Mouse (Mus musculus): ENCODE measurements around the gene Nup107. TPM values are rescaled to one million over a fixed set of nuclear protein-coding genes. Genes with fewer than 3 reads are reported as not detected.

The Nup107 gene
- polyA plus RNA-seq, 1 experiment from 2014 or later = 34.9 TPM

GRCm38 (mm10) chr10:117808068-117808467 lies 15.6 kb upstream of the Nup107 start:
- no peaks in the 10 kb centered on the region for H3K27me3 ChIP-seq (ENCODE audit: insufficient read depth, low read length)
- no peaks in the 10 kb centered on the region for H3K4me1 ChIP-seq (replicated peaks; ENCODE audit: insufficient read depth, low read length)
- H3K9ac ChIP-seq (ENCODE audit: low read depth, low read length) = no peak overlapping the region
- no peak for ATAC-seq (replicated peaks; ENCODE audit: low FRiP score, low read depth)
- 72% methylated on average over 6 of the region's 6 CpGs for WGBS
- DNase-seq (ENCODE audit: low spot score) = no peak
- no peak overlapping the region for H3K27ac ChIP-seq
- TF ChIP-seq CTCF (IDR thresholded peaks at IDR 0.05; ENCODE audit: low read depth) = no peak
- 0 out of 2 replicates have a peak, but pooled peaks cover 2% of the 10 kb centered on the region for H3K36me3 ChIP-seq (ENCODE audit: insufficient read depth, low read length)
- no peak overlapping the region for H3K4me3 ChIP-seq (replicated peaks; ENCODE audit: low read depth, low read length)
- H3K9me3 ChIP-seq (replicated peaks; ENCODE audit: low read length) = no peaks in the 10 kb centered on the region
- no peak overlapping the region for H3K4me2 ChIP-seq (ENCODE audit: low read length)

DNA sequence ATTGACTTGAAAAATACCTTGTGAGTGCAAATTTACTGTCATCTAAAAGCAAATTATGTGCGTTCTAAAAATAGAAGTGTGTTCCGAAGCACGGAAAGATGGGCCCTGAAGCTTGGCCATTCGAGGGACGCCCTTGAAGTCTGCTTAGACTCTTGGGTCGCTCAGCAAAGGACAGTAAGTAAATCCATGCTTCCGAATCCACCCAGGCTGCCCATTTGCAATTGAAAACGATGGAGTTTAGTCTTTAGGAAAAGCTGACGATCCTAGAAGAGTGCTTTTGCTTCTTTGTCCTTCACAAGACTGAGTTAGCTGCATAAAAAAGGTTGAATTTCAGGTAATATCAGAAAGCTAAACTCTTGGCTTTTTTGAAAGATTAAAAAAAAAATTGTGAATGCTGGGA lies 13.4 kb upstream of the Nup107 start:
- Histone ChIP-seq H3K9ac (ENCODE audit: low read depth, low read length) (no peak overlapping the region), H3K27me3 (ENCODE audit: insufficient read depth, low read length) (no peaks in the 10 kb centered on the region), H3K4me2 (ENCODE audit: low read length) (no peak overlapping the region), H3K4me3 (replicated peaks; ENCODE audit: low read depth, low read length) (no peak overlapping the region), H3K9me3 (replicated peaks; ENCODE audit: low read length) (no peaks in the 10 kb centered on the region), H3K36me3 (ENCODE audit: insufficient read depth, low read length) (no peaks in the 10 kb centered on the region), H3K27ac (no peak overlapping the region), H3K4me1 (replicated peaks; ENCODE audit: insufficient read depth, low read length) (no peaks in the 10 kb centered on the region)
- DNase-seq (ENCODE audit: low spot score) (no peak), ATAC-seq (replicated peaks; ENCODE audit: low FRiP score, low read depth) (no peak)
- 59% methylated on average over 9 of the region's 9 CpGs for WGBS
- TF ChIP-seq CTCF (IDR thresholded peaks at IDR 0.05; ENCODE audit: low read depth) = no peak

- Histone ChIP-seq H3K27me3 (ENCODE audit: insufficient read depth, low read length) (no peaks in the 10 kb centered on the region), H3K36me3 (ENCODE audit: insufficient read depth, low read length) (no peaks in the 10 kb centered on the region), H3K9me3 (replicated peaks; ENCODE audit: low read length) (no peaks in the 10 kb centered on the region), H3K27ac (no peak overlapping the region), H3K4me1 (replicated peaks; ENCODE audit: insufficient read depth, low read length) (no peaks in the 10 kb centered on the region), H3K4me2 (ENCODE audit: low read length) (no peak overlapping the region), H3K9ac (ENCODE audit: low read depth, low read length) (no peak overlapping the region), H3K4me3 (replicated peaks; ENCODE audit: low read depth, low read length) (no peak overlapping the region)
- 77% methylated on average over 31 of the region's 31 CpGs for WGBS
- TF ChIP-seq CTCF (IDR thresholded peaks at IDR 0.05; ENCODE audit: low read depth) = no peak
- ATAC-seq (replicated peaks; ENCODE audit: low FRiP score, low read depth) = no peak
- DNase-seq (ENCODE audit: low spot score) = no peak
These were observed 11.7 kb upstream of the Nup107 start for GRCm38 (mm10) chr10:117803870-117804850.

DNA sequence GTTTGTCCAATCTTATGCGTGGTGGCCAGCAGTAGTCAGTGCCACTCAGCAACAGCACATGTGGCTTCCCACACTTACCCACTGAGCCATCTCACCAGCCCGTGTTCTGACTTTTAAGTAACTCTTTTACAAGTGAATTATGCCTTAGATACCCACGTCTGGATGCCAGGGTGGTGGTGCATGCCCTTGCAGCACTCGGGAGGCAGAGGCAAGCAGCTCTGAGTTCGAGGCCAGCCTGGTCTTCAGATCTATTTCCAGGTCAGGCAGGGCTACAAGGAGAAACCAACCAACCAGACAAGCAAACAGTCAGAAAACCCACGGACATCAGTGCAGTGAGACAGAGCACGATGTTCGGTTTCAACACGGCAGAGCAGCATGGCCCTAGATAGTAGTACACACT lies 9.4 kb upstream of the Nup107 start:
- Histone ChIP-seq H3K9me3 (replicated peaks; ENCODE audit: low read length) (no peaks in the 10 kb centered on the region), H3K36me3 (ENCODE audit: insufficient read depth, low read length) (no peaks in the 10 kb centered on the region), H3K4me1 (replicated peaks; ENCODE audit: insufficient read depth, low read length) (no peaks in the 10 kb centered on the region), H3K27me3 (ENCODE audit: insufficient read depth, low read length) (no peaks in the 10 kb centered on the region), H3K4me2 (ENCODE audit: low read length) (no peak overlapping the region), H3K4me3 (replicated peaks; ENCODE audit: low read depth, low read length) (no peak overlapping the region), H3K9ac (ENCODE audit: low read depth, low read length) (no peak overlapping the region), H3K27ac (no peak overlapping the region)
- no peak for DNase-seq (ENCODE audit: low spot score)
- TF ChIP-seq CTCF (IDR thresholded peaks at IDR 0.05; ENCODE audit: low read depth) = no peak
- 93% methylated on average over 9 of the region's 9 CpGs for WGBS
- ATAC-seq (replicated peaks; ENCODE audit: low FRiP score, low read depth) = no peak

GRCm38 (mm10) chr10:117799806-117800205 lies 7.3 kb upstream of the Nup107 start:
- no peak overlapping the region for H3K4me3 ChIP-seq (replicated peaks; ENCODE audit: low read depth, low read length)
- no peak overlapping the region for H3K27ac ChIP-seq
- no peak overlapping the region for H3K4me2 ChIP-seq (ENCODE audit: low read length)
- no peak for DNase-seq (ENCODE audit: low spot score)
- H3K36me3 ChIP-seq (ENCODE audit: insufficient read depth, low read length) = no peaks in the 10 kb centered on the region
- TF ChIP-seq CTCF (IDR thresholded peaks at IDR 0.05; ENCODE audit: low read depth) = no peak
- no peak for ATAC-seq (replicated peaks; ENCODE audit: low FRiP score, low read depth)
- no peak overlapping the region for H3K9ac ChIP-seq (ENCODE audit: low read depth, low read length)
- no peaks in the 10 kb centered on the region for H3K9me3 ChIP-seq (replicated peaks; ENCODE audit: low read length)
- H3K27me3 ChIP-seq (ENCODE audit: insufficient read depth, low read length) = no peaks in the 10 kb centered on the region
- no peaks in the 10 kb centered on the region for H3K4me1 ChIP-seq (replicated peaks; ENCODE audit: insufficient read depth, low read length)
- WGBS = 77% methylated on average over 11 of the region's 11 CpGs

DNA sequence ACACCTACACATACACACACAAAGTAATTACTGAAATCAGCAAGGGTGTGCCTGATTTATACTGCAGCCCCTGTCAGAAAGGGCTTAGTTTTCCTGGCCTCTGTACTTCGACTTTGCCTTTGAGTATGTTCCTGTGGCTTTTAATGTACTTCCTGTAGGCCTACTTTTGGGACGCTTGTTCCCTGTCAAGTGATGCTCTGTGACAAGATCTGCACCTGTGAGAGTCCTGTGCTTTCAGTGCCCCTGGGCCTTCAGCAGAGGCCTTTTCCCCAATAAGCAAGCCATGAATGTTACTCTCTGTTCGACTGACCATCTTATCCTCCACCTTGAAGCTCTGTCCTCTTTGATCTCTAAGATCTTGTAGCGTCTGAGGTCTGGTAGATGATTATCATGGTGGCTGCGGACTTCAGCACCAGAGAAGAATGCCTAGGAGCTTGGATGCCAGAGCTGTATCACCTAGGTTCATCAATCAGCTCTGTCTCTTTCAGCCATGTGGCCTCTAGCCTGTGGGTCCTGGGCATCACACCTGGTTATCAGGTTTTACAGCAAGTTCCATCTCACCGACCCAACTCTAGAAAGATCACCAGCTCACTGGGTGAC lies 6.0 kb upstream of the Nup107 start:
- Histone ChIP-seq H3K36me3 (ENCODE audit: insufficient read depth, low read length) (no peaks in the 10 kb centered on the region), H3K9ac (ENCODE audit: low read depth, low read length) (no peak overlapping the region), H3K27ac (no peak overlapping the region), H3K4me3 (replicated peaks; ENCODE audit: low read depth, low read length) (no peak overlapping the region), H3K4me1 (replicated peaks; ENCODE audit: insufficient read depth, low read length) (no peaks in the 10 kb centered on the region), H3K9me3 (replicated peaks; ENCODE audit: low read length) (no peaks in the 10 kb centered on the region), H3K4me2 (ENCODE audit: low read length) (no peak overlapping the region), H3K27me3 (ENCODE audit: insufficient read depth, low read length) (no peaks in the 10 kb centered on the region)
- DNase-seq (ENCODE audit: low spot score) (no peak), ATAC-seq (replicated peaks; ENCODE audit: low FRiP score, low read depth) (no peak)
- WGBS = 67% methylated on average over 6 of the region's 6 CpGs
- TF ChIP-seq CTCF (IDR thresholded peaks at IDR 0.05; ENCODE audit: low read depth) = no peak

Data from kidney, postnatal 0 days (tissue).